Mouse (Mus musculus) layer of hippocampus, postnatal 25 days (tissue): ENCODE results near the gene Tbrg4. TPM values are rescaled to one million over a fixed set of nuclear protein-coding genes. Genes with fewer than 3 reads are reported as not detected.
A peak's percentile ranks its signal among the peaks of the same experiment; 100 is the strongest.
"Not testable (repeated sequence)": the region's sequence is repeated elsewhere in the genome, so short reads cannot be mapped to it uniquely, and the experiment has no call there.

Experiments
- DNase-seq, 2 experiments: peaks; one replicate each; pipeline ENCODE4 v3.0.0; 2022; ENCODE audit warnings: mixed read lengths in 2 of 2, low spot score in 1 of 2; ENCODE audit errors: extremely low spot score in 1 of 2
- total RNA-seq, 2 experiments: library from RNA; stranded (reverse); gene quantifications; 2 replicates each; pipeline ENCODE4 v1.2.3; 2021

Gene Tbrg4
- total RNA-seq = 10 to 100 TPM; 45.0 to 53.0 TPM

DNA sequence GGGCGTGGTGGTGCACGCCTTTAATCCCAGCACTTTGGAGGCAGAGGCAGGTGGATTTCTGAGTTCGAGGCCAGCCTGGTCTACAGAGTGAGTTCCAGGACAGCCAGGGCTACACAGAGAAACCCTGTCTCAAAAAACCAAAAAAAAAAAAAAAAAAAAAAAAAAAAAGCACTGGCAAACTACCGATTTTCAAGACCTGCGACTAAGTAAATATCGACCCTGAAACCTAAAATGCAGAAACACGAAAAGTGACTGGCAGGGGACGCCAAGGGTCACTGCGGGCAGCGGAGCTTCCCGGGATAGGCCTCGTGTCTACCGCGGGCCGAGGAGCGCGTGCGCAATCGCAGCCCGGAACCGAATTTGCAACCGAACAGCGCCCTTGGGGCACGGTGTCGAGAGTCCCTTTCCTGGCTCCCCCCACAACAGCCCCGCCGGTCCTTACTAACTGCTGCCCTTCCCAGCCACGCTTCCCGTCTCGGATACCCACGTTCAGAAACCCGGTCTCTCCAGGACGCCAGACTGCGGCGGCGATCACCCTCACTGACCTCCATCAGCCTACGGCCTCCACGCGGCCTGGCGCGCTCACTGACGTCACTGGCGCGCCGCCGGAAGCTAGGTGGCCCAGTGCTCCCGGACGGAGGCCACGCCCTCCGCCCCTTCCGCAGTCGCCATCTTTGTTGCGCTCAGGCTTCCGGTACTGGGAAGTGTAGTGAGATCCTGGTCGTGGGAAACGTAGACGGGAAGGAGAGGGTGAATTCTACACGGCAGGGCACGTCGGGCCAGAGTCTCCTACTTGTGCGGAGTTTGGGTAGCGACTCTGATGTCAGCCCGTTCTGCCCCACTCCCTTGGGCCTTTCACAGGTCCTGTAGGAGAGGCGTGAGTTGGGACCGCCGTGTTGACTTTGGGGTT is at the start of gene Tbrg4:
Gene Tbrg4, minus strand, starts transcription at position 590 of the 910 bp plus-strand sequence.
- peak; percentile 85 to 90 for DNase-seq

DNA sequence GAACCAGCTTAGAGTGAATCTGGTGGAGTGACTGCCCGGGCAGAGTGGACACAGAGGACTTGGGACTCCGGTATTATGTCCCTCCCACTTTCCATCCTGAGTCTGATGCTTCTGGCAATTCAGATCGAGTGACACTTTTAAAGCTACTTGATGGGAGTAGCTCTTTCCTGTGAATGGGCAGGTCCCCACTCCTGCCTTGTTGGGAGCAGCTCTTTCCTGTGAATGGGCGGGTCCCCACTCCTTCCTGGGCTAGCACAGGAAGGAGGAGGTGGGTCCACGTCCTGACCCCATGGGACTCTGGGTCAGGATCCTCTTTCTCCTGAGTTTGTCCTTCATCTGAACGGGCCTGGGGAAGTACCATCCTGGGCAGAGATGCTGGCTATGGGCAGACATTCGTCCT is 49.5 kb upstream of the Tbrg4 start:
- DNase-seq = no peak

DNA sequence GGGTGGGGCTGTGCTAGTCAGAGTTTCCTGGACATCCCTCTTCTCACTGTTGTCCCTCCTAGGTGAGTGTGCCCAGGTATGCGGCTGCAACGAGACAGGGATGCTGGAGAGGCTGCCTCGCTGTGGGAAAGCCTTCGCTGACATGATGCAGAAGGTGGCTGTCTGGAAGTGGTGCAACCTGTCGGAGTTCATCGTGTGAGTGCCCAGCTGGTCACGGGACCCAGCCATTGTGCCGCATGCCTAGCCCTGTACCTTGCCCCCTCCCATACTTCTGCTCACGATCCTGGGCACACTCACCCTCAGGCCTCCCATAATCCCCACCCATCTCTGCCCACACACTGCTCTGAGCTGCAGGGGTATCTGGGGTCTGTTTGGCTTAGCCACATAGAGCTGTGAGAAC is 48.8 kb upstream of the Tbrg4 start:
- no peak for DNase-seq

DNA sequence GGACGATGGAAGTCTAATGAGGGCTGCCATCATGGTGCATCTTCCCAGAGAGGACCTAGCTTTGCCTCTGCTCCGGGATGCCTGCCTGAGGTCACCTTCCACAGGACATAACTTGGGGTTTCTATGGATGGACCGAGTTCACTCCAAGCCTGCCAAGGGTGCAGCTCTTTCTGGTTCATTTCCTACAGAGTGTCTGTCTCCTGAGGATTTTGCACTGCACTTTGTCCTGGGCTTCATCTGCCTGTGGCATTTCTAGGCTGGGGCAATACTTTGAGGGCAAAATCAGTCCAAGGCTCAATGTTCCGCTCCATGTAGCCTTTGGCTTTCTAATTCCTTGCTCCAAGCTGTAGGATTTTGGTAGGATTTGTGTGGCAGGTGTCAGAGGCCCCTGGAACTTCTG is 45.0 kb upstream of the Tbrg4 start:
- no peak for DNase-seq

DNA sequence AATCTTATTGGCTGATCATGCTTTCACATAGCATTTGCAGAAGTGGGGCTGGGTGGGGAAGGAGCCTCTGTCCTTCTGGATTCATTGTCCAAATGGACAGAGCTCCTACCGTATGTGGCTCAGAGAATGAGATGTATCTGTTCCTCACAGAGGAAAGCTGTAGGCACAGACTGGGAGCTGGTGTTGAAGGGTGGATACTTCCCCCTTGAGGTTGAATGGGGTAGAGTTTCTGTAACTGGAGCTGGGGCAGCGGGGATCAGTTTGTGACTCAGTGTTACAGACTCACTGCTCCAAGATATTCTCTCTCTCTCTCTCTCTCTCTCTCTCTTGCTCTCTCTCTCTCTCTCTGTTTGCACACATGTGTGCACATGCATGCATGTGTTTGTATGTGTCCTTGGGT is 44.2 kb upstream of the Tbrg4 start:
- no peak for DNase-seq

DNA sequence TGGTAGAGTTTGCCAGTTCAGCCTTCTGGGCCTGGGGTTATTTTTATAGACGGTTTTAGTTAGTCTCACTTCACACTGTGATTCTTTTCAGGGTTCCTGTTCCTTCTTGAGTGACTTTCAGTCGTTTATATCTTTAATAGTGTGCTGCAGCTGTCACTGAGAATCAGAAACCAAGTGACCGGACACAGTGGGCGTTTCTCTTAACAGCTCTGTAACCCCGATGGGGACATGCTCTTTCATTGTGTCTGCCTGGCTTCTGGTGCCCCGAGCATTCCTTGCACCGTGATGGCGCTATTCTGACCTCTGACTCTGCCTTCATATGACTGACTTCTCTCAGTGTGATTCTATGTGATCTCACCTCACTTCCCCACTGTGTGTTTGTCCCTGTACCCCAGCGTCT is 43.2 kb upstream of the Tbrg4 start:
- no peak for DNase-seq

DNA sequence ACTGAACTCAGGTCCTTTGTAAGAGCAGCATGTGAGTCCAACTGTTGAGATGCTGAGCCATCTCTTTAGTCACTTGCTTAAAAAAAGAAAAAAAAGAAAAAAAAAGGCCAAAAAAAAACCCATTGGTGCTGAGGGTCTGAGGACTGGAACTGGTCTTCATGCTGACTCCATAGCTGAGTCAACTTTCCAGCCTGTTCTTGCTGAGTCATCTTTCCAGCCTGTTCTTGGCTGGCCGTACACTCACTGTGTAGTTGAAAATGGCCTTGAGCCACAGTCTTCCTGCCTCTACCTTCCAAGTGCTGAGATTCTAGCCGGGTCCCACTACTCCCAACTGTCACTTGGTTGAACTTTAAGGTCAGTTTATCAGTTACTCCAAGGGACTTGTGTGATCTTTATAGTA is 40.8 kb upstream of the Tbrg4 start:
- DNase-seq = no peak

DNA sequence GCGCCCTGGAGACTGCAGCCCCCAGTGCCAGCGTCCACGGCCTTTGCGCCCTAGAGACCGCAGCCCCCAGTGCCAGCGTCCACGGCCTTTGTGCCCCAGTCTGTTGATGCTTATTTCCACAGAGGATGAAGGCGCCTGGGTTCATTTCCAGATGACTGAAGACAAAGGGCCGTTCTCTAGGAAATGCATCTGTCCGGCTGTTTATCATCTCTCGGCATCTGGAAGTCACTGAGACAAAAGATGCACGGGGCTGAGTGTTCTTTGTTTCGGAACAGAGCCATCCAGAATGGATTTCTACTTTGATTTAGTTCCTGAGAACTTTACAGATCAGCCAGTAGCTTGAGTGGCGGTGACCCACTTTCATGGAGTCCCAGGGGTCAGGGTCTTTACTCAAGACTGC is 35.3 kb upstream of the Tbrg4 start:
- DNase-seq = no peak

DNA sequence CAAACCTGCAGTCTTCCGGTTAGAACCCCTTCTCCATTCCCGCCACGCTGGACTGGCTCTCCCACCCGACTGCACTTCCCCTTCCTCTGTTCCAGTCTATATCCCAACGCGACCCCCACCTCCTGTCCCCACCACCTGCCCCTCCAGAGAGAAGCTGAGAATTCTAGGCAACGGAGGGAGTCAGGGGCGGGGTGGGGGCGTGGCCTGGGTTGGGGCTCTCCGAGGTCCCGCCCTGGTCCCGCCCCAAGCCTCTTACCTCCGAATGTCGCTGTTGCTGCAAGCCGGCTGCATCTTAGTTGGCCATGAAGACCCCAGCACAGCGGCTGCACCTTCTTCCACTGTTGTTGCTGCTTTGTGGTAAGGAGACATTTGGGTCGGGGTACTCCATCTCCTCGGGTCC is 32.4 kb upstream of the Tbrg4 start, which contains the start of gene Ramp3:
Gene Ramp3, plus strand, starts transcription at position 251 of the 400 bp plus-strand sequence.
- DNase-seq = no peak

DNA sequence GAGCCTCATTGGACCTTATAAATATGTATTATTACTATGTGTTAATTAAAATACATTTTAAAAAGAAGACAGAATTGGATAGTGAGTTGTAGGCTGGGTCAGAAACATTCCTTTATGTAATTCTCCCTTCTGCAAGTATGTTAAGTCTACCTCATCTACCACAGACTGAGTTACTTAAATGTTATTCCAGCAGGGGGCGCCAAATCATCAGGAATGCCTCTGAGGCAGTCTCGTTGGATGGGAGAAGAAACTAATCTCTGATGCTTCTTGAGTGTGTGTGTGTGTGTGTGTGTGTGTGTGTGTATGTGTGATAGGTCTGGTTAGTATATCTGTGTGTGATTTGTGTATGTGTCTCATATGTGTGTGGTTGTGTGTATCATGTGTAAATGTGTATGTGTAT is 29.0 kb upstream of the Tbrg4 start:
- DNase-seq = peak; percentile 57 to 95

DNA sequence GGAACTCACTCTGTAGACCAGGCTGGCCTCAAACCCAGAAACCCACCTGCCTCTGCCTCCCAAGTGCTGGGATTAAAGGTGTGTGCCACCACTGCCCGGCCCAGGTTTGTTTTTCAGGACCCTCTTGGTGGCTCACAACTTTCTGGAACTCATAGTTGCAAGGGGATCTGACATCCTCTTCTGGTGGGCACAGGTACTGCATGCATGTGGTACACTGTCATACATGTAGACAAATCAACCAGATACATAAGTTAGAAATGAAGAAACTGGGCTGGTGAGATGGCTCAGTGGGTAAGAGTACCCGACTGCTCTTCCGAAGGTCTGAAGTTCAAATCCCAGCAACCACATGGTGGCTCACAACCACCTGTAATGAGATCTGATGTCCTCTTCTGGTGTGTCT is 27.1 kb upstream of the Tbrg4 start:
- not testable (repeated sequence) for DNase-seq

DNA sequence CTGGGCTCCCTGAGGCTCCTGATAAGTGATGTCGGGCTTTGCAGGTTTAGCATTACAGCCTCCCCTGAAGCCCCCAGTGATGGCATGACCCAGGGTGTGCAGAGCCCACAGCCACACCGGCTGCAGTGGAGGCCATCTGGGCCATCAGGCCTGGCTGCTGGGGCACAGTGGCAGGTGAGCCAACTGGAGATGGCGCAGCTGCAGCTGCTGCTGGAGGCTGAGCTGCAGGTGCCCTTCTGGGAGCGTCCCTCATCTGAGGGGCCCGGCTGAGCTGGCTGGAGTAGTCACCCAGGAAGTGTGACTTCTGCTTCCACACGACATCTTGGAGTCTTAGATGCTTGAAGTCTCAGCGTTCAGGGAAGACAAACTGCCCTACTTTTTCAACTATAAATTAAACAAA is 24.7 kb upstream of the Tbrg4 start:
- DNase-seq = no peak

DNA sequence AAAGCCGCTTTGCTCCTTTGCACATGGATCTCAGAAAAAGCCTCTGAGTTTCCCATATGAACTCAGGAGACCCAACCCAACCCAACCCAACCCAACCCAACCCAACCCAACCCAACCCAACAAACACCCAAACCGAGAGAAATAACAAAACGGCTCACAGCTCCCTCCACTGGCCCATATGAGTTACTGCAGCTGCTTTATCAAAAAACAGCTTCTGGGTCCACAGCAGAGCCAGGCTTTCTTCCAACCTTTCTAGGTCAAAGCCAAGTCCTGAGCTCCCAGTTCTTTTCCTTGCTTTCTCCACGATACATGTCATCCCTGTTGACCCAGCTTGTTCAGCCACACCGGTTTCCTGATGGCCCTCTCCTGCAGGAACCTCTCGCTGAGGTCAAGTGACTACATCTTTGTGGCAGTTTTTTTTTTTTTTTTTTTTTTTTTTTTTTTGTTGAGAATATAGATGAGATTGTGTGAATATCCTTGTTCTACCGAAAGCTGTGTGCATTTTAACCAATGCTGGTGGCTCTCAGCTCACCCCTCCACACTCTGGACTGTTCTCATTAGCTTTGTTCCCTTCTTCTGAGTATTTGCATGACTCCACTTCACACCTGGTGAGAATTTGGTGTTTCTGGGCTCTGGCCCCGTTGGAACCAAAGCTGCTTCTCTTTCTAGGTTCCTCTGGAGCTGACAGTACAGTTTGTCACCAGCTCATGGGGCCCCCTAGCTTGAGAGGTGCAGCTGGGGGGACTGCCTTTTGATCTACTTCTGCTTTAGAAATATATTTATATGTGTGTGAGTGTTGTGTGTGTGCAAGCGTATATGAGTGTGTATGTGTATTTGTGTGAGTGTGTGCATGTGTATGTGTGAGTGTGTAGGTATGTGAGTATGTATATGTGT is 22.2 kb upstream of the Tbrg4 start:
- DNase-seq = no peak

DNA sequence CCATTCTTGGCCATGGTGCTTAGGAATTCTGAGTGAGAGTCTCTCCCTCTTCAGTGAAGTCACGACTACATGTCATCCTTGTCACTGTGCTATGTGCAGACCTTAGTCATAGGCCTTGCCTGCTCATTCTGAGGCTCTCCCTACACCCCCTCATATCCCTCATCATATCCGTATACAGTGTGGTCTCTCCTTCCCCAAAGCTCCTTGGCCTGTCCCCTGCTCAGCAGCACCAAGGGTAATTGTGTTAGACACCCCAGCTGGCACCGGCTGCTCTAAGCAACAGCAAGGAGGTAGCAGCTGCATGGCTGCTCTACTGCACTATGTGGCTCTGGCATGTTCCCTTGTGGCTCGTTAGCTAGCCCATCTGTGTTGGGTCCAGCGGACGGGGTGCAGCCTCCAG is 18.7 kb upstream of the Tbrg4 start:
- DNase-seq = no peak

DNA sequence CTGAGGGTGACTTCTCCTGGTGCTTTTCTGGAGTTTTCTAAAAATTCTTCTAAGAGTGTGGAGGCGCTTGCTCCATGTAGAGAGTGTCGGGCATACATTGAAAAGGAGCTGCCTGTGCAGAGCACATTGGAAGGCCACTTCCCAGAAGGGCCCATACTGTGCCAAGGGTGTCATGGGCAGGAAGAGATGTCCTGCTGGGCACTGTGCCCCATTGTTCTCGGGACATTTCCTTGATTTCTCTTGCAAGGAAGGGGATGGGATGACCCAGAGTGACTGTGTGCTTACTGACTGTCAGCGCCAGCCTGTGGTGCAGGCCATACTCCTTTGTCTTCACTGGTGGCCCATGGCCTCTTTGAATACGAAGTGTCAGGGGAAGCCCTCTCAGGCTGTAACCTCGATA is 13.2 kb upstream of the Tbrg4 start:
- no peak for DNase-seq

DNA sequence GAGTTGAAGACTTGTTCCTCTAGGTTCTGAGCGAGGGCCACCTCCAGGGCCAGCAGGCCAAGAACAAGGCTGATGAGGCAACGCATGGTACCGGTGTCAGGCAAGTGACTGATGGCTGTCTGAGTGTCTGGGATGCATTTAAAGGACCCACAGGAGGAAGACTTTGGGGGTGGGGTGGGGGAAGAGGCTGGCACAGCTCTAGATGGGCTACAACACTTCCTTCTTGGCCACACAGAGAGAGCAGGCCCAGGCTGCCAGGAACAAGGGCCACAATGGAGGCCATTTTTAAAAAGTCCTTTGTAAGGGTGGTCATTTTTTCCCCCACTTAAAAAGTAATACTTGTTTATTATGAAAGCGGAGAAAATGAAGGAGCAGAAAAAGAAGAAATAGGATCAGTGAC is 12.7 kb upstream of the Tbrg4 start, which contains the start of gene Wap:
Gene Wap, minus strand, starts transcription at position 101 of the 400 bp plus-strand sequence.
- DNase-seq = no peak

DNA sequence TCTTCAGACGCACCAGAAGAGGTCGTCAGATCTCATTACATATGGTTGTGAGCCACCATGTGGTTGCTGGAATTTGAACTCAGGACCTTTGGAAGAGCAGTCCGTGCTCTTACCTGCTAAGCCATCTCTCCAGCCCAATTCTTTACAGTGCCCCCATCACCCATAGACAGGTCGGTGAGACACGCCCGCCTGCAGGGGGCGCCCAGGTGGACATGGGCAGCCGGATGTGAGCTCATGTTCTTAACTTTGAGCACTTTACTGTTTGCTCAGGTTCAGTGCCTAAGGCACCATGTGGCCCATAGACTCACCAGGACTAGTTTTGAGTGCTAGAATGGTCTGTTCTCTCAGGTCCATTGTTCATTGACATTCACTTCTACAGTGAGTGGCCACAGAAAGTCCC is 10.3 kb upstream of the Tbrg4 start:
- no peak for DNase-seq

DNA sequence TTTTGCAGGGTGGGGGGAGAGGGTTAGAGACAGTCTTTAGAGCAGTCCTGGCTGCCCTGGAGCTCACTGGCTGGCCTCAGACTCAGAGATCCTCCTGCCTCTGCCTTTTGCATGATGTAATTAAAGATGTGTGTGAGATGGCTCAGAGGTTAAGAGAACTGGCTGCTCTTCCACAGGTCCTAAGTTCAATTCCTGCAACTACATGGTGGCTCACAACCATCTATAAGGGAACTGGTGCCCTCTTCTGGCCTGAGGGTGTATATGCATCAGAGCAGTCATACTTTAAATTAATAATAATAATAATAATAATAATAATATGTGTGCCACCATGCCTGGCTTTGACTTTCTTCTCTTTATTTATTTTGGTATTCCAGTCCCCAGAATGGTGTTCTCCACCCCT is 3.8 kb upstream of the Tbrg4 start:
- DNase-seq = peak in 1 of 2 experiments; percentile 25

DNA sequence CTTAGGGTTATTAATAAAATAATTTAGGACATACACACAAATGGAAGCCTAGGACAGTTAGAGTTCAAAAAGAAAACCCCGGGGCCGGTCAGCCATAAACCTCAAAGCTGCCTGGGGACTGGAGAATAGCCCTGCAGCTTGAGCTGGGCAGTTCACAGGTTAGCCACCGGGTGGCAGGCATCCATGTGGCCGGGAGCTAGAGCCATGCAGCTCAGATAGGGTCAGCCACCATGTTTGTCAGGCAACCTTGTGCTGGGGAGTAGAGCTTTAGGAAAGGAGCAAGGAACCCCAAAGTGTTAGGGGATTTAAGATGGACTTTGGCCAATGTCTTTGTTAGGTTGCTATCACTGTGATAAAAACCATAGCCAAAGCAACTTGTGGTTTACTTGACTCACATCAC is 2.7 kb upstream of the Tbrg4 start:
- DNase-seq = peak in 1 of 2 experiments; percentile 44

DNA sequence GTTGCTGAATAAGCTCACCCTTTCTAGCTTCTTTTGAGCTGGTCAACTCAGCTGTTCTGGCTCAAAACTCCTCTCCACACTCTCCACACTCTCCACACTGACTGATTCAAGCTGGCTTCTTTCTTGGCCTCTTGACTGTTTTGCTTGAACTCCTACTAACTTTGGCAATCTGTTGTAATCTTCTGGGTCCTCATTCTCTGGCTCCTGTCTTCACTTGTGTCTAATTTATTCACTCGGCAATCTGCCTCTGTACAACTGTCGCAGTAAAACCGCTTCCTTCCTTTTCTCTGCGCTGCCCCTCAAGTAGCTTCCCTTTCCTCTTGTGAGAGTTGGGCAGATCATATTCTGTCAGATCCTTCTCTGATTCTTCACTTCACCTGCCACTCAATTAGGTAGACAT is 1.9 kb upstream of the Tbrg4 start:
- DNase-seq = no peak

DNA sequence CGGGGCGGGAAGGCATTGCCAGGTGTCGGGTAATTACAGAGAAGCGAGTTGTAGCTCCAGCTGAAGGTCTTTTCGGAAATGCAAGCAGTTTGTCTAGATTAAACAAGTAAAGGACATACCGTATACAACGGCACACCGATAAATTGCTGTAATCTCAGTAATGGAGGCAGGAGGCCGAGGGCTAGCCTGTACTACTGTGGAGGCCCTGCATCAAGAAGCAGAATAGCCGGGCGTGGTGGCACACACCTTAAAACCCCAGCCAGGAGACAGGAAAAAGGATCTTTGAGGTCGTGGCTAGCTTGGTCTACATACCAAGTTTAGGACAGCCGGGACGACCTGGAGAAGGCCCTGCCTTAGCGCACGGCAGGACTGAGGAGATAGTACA is 513 bp upstream of the Tbrg4 start:
- no peak for DNase-seq
